Mouse (Mus musculus) MEL (cell line): ENCODE results near the gene Ahcy.
"Not testable (repeated sequence)": the region's sequence is repeated elsewhere in the genome, so short reads cannot be mapped to it uniquely, and the experiment has no call there.

ENCODE experiments used
- CHD1 ChIP-seq: IDR thresholded peaks from 2 replicates; pipeline ENCODE4 v1.6.1; 2012; ENCODE audit warnings: low read depth, mild to moderate bottlenecking, inconsistent platforms, low read length, improper control_type of control experiment
- CTCF ChIP-seq, 3 experiments: IDR thresholded peaks in 2 of 3; conservative IDR thresholded peaks in 1 of 3; 2 replicates each; pipeline ENCODE4 v1.5.1; 2011 to 2012; ENCODE audit warnings: low read length in 3 of 3, low read depth in 2 of 3, mild to moderate bottlenecking in 2 of 3, improper control_type of control experiment in 1 of 3, inconsistent platforms in 1 of 3, mixed read lengths in 1 of 3, moderate library complexity in 1 of 3; ENCODE audit not compliant: control insufficient read depth in 1 of 3, insufficient read depth in 1 of 3, poor library complexity in 1 of 3, severe bottlenecking in 1 of 3
- EP300 ChIP-seq, 2 experiments: IDR thresholded peaks; 2 replicates each; pipeline ENCODE4 v1.6.1; 2011; ENCODE audit warnings: improper control_type of control experiment in 2 of 2, low read length in 2 of 2, low read depth in 1 of 2, mild to moderate bottlenecking in 1 of 2
- JUND ChIP-seq: IDR thresholded peaks from 2 replicates; pipeline ENCODE4 v1.6.1; 2011; ENCODE audit warnings: low read depth, mild to moderate bottlenecking, improper control_type of control experiment, low read length
- KAT2A ChIP-seq: conservative IDR thresholded peaks from 2 replicates; pipeline ENCODE4 v1.6.1; 2012; ENCODE audit warnings: low read depth, low read length, improper control_type of control experiment, inconsistent platforms
- MAX ChIP-seq: IDR thresholded peaks from 2 replicates; pipeline ENCODE4 v1.6.1; 2011; ENCODE audit warnings: low read length, improper control_type of control experiment
- MEF2A ChIP-seq: IDR thresholded peaks from 2 replicates; pipeline ENCODE4 v1.6.1; 2014; ENCODE audit warnings: low read depth, mild to moderate bottlenecking, inconsistent platforms, low read length, improper control_type of control experiment; ENCODE audit not compliant: poor library complexity, insufficient replicate concordance, severe bottlenecking; ENCODE audit errors: extremely low read depth
- NRF1 ChIP-seq: IDR thresholded peaks from 2 replicates; pipeline ENCODE4 v1.6.1; 2014; ENCODE audit warnings: low read depth, mild to moderate bottlenecking, inconsistent platforms, low read length, improper control_type of control experiment, moderate library complexity; ENCODE audit not compliant: poor library complexity, insufficient read depth, severe bottlenecking
- POLR2A ChIP-seq, 2 experiments: IDR thresholded peaks; 2 replicates each; pipeline ENCODE4 v1.6.1; 2011 to 2012; ENCODE audit warnings: low read length in 2 of 2, mild to moderate bottlenecking in 2 of 2, control low read depth in 1 of 2, improper control_type of control experiment in 1 of 2, low read depth in 1 of 2, moderate library complexity in 1 of 2; ENCODE audit not compliant: control insufficient read depth in 1 of 2, insufficient read depth in 1 of 2, poor library complexity in 1 of 2
- SIN3A ChIP-seq: IDR thresholded peaks from 2 replicates; pipeline ENCODE4 v1.6.1; 2012; ENCODE audit warnings: low read length, improper control_type of control experiment, inconsistent platforms
- SMC3 ChIP-seq: IDR thresholded peaks from 2 replicates; pipeline ENCODE4 v1.6.1; 2011; ENCODE audit warnings: low read depth, low read length, improper control_type of control experiment
- TAL1 ChIP-seq: IDR thresholded peaks from 2 replicates; pipeline ENCODE4 v1.6.1; 2012; ENCODE audit warnings: mild to moderate bottlenecking, inconsistent platforms, low read length, moderate library complexity, mixed read lengths
- USF2 ChIP-seq, 2 experiments: IDR thresholded peaks; 2 replicates each; pipeline ENCODE4 v1.6.1; 2011 to 2012; ENCODE audit warnings: improper control_type of control experiment in 2 of 2, low read length in 2 of 2, borderline replicate concordance in 1 of 2, inconsistent platforms in 1 of 2, low read depth in 1 of 2, mild to moderate bottlenecking in 1 of 2; ENCODE audit not compliant: insufficient read depth in 1 of 2
- ZC3H11A ChIP-seq: IDR thresholded peaks from 2 replicates; pipeline ENCODE4 v1.6.1; 2012; ENCODE audit warnings: low read depth, mild to moderate bottlenecking, inconsistent platforms, low read length, improper control_type of control experiment

DNA sequence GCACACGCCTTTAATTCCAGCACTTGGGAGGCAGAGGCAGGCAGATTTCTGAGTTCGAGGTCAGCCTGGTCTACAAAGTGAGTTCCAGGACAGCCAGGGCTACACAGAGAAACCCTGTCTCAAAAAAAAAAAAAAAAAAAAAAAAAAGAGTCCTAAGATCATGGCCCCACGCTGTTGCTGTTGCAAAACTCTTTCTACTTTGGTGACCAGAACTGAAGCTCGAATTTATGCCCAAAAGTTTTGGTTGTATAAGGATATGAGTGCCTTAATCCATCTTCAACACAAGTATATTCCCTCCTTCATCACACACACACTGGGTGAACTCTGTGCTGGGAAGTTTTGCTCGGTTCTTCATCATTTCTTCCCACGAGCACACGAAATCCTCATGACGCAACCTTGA is 20.8 kb downstream of the Ahcy start:
- TF ChIP-seq CHD1; CTCF (IDR thresholded peaks at IDR 0.05 in 2 of 3, conservative IDR thresholded peaks at IDR 0.05 in 1 of 3; ENCODE audit: control insufficient read depth in 1 of 3, insufficient read depth in 1 of 3, low read depth in 2 of 3, low read length in 3 of 3, poor library complexity in 1 of 3, severe bottlenecking in 1 of 3); MAX; TAL1; KAT2A; POLR2A (IDR thresholded peaks at IDR 0.05; ENCODE audit: control insufficient read depth in 1 of 2, insufficient read depth in 1 of 2, low read depth in 1 of 2, low read length in 2 of 2, poor library complexity in 1 of 2); MEF2A; USF2 (IDR thresholded peaks at IDR 0.05; ENCODE audit: borderline replicate concordance in 1 of 2, insufficient read depth in 1 of 2, low read depth in 1 of 2, low read length in 2 of 2); SMC3; SIN3A; JUND; EP300 (IDR thresholded peaks at IDR 0.05; ENCODE audit: low read depth in 1 of 2, low read length in 2 of 2); ZC3H11A; NRF1: not testable (repeated sequence)
